Mouse (Mus musculus): Measurements from ENCODE around the gene Abcb11. TPM values are rescaled to one million over a fixed set of nuclear protein-coding genes. Genes with fewer than 3 reads are reported as not detected.
"Not testable (repeated sequence)": the region's sequence is repeated elsewhere in the genome, so short reads cannot be mapped to it uniquely, and the experiment has no call there.

Gene Abcb11
- under 1 TPM; 0.14 to 0.18 TPM for total RNA-seq (2021)
- long read RNA-seq, result 0 reads

GRCm38 (mm10) chr2:69342496-69343221 lies at the start of gene Abcb11:
TSS of gene Abcb11 (minus strand) at chr2:69342616.
- no peak for DNase-seq (ENCODE audit: low spot score in 2 of 2)

GRCm38 (mm10) chr2:69386118-69386871 lies 43.9 kb upstream of the Abcb11 start:
- DNase-seq (ENCODE audit: low spot score in 2 of 2), result no peak

- DNase-seq (ENCODE audit: low spot score in 2 of 2), result no peak
Observed at GRCm38 (mm10) chr2:69382838-69383237, 40.4 kb upstream of the Abcb11 start.

- no peak for DNase-seq (ENCODE audit: low spot score in 2 of 2)
Observed at GRCm38 (mm10) chr2:69381740-69382139, 39.3 kb upstream of the Abcb11 start.

- no peak for DNase-seq (ENCODE audit: low spot score in 2 of 2)
Observed at GRCm38 (mm10) chr2:69380281-69380680, 37.9 kb upstream of the Abcb11 start, which contains the start of gene Dhrs9. TSS of gene Dhrs9 (plus strand) at chr2:69380445.

- no peak for DNase-seq (ENCODE audit: low spot score in 2 of 2)
Observed at GRCm38 (mm10) chr2:69379801-69380200, 37.4 kb upstream of the Abcb11 start.

GRCm38 (mm10) chr2:69376780-69377179 lies 34.4 kb upstream of the Abcb11 start:
- no peak for DNase-seq (ENCODE audit: low spot score in 2 of 2)

GRCm38 (mm10) chr2:69365275-69365674 lies 22.9 kb upstream of the Abcb11 start:
- DNase-seq (ENCODE audit: low spot score in 2 of 2), result no peak

- DNase-seq (ENCODE audit: low spot score in 2 of 2), result no peak
Observed at GRCm38 (mm10) chr2:69364831-69365230, 22.4 kb upstream of the Abcb11 start.

GRCm38 (mm10) chr2:69355402-69355801 lies 13.0 kb upstream of the Abcb11 start:
- DNase-seq (ENCODE audit: low spot score in 2 of 2), result not testable (repeated sequence)

GRCm38 (mm10) chr2:69341506-69341905 lies 910 bp downstream of the Abcb11 start:
- DNase-seq (ENCODE audit: low spot score in 2 of 2), result no peak

- DNase-seq (ENCODE audit: low spot score in 2 of 2), result not testable (repeated sequence)
Observed at GRCm38 (mm10) chr2:69331523-69331922, 10.9 kb downstream of the Abcb11 start.

- no peak for DNase-seq (ENCODE audit: low spot score in 2 of 2)
Observed at GRCm38 (mm10) chr2:69328509-69329163, 13.8 kb downstream of the Abcb11 start.

- no peak for DNase-seq (ENCODE audit: low spot score in 2 of 2)
Observed at GRCm38 (mm10) chr2:69324881-69325660, 17.3 kb downstream of the Abcb11 start.

GRCm38 (mm10) chr2:69323018-69323417 lies 19.4 kb downstream of the Abcb11 start:
- no peak for DNase-seq (ENCODE audit: low spot score in 2 of 2)

GRCm38 (mm10) chr2:69321457-69321856 lies 21.0 kb downstream of the Abcb11 start:
- DNase-seq (ENCODE audit: low spot score in 2 of 2), result no peak

- no peak for DNase-seq (ENCODE audit: low spot score in 2 of 2)
Observed at GRCm38 (mm10) chr2:69311337-69311736, 31.1 kb downstream of the Abcb11 start.

- no peak for DNase-seq (ENCODE audit: low spot score in 2 of 2)
Observed at GRCm38 (mm10) chr2:69308136-69308535, 34.3 kb downstream of the Abcb11 start.

- not testable (repeated sequence) for DNase-seq (ENCODE audit: low spot score in 2 of 2)
Observed at GRCm38 (mm10) chr2:69300568-69300967, 41.8 kb downstream of the Abcb11 start.

- DNase-seq (ENCODE audit: low spot score in 2 of 2), result no peak
Observed at GRCm38 (mm10) chr2:69294508-69294907, 47.9 kb downstream of the Abcb11 start.

- DNase-seq (ENCODE audit: low spot score in 2 of 2), result no peak
Observed at GRCm38 (mm10) chr2:69288989-69289388, 53.4 kb downstream of the Abcb11 start.

Data from layer of hippocampus, postnatal 10 days (tissue).